Mouse (Mus musculus) erythroblast, embryonic 14.5 days (primary cell): ENCODE measurements around the gene Gk5. TPM values are rescaled to one million over a fixed set of nuclear protein-coding genes. Genes with fewer than 3 reads are reported as not detected.
A peak's percentile ranks its signal among the peaks of the same experiment; 100 is the strongest.

Source experiments
- H3K27me3 ChIP-seq: 2 replicates; pipeline ENCODE4 v1.6.1; 2012; ENCODE audit warnings: inconsistent platforms; ENCODE audit not compliant: control insufficient read depth
- H3K36me3 ChIP-seq: 2 replicates; pipeline ENCODE4 v1.6.1; 2012; ENCODE audit warnings: mild to moderate bottlenecking, inconsistent platforms; ENCODE audit not compliant: control insufficient read depth
- H3K4me1 ChIP-seq: 2 replicates; pipeline ENCODE4 v1.6.1; 2012; ENCODE audit warnings: inconsistent platforms; ENCODE audit not compliant: control insufficient read depth
- H3K4me3 ChIP-seq: replicated peaks from 2 replicates; pipeline ENCODE3; 2012; ENCODE audit warnings: moderate library complexity, mild to moderate bottlenecking, inconsistent platforms
- H3K9me3 ChIP-seq: 2 replicates; pipeline ENCODE4 v1.6.1; 2012; ENCODE audit warnings: low read length, inconsistent platforms, mixed read lengths; ENCODE audit not compliant: control insufficient read depth
- GATA1 ChIP-seq: IDR thresholded peaks from 2 replicates; pipeline ENCODE4 v1.6.1; 2012; ENCODE audit warnings: low read length, inconsistent platforms, mixed read lengths
- TAL1 ChIP-seq: IDR thresholded peaks from 3 replicates; pipeline ENCODE4 v1.6.1; 2012; ENCODE audit warnings: low read length, inconsistent platforms, mixed read lengths
- polyA plus RNA-seq: library from polyadenylated mRNA; stranded (reverse); fragments of >175 nt; gene quantifications from 2 replicates; pipeline ENCODE4 v1.2.3, GENCODE M21; 2012

The Gk5 gene
- polyA plus RNA-seq, 1 experiment = not detected

DNA sequence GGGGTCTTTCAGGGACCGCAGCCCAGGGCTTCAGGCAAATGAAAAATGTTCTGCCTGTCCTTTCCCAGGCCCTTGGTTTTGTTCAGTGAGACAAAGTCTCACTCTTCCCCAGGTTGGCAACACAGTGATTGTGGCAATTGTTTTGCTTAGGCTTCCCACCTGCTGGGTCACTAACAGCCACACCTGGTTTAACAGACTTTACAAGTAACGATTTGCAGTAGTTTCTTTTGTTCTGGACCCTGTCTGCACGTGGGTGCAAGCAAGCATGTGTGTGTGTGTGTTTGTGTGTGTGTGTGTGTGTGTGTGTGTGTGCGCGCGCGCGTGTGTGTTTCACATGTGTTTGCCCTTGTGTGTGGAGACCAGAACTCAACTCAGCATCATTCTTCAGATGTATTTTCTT is 16.3 kb upstream of the Gk5 start:
- Histone ChIP-seq H3K4me1 (no peaks in the 10 kb centered on the region), H3K4me3 (no peak overlapping the region), H3K27me3 (peaks cover 3% of the 10 kb centered on the region; the same call in 1 of the 2 replicates), H3K36me3 (no peaks in the 10 kb centered on the region), H3K9me3 (peaks cover 32% of the 10 kb centered on the region)
- no peak for TF ChIP-seq GATA1
- TF ChIP-seq TAL1 = no peak

GRCm38 (mm10) chr9:96112879-96113361 is 6.2 kb upstream of the Gk5 start:
- Histone ChIP-seq H3K4me3 (no peak overlapping the region), H3K4me1 (no peaks in the 10 kb centered on the region), H3K36me3 (no peaks in the 10 kb centered on the region), H3K27me3 (peaks cover 4% of the 10 kb centered on the region; the same call in 1 of the 2 replicates), H3K9me3 (peaks cover 3% of the 10 kb centered on the region; the same call in 1 of the 2 replicates)
- no peak for TF ChIP-seq GATA1
- TF ChIP-seq TAL1 = no peak

DNA sequence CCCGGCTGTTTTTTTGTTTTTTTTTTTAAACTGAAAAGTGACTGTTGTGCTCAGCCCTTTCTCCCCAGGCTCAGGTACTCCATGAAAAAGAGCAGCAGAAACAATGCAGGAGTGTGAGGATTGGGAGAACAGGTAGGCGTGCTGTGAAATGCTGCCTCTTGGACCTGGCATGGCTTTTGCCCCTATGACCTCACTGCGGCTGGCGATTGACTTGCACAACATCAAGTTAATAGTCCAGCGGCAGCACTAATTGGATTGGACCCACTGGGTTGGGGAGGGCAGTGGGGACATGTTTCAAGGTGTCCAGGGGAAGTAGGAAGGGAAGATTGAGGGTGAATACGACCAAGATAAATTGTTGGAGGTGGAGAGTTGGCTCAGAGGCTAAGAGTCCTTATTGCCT is 2.4 kb upstream of the Gk5 start:
- peaks cover 17% of the 10 kb centered on the region for H3K4me1 ChIP-seq
- no peaks in the 10 kb centered on the region for H3K36me3 ChIP-seq
- no peak overlapping the region for H3K4me3 ChIP-seq
- TF ChIP-seq GATA1 (no peak), TAL1 (no peak)
- H3K27me3 ChIP-seq = peaks cover 21% of the 10 kb centered on the region
- H3K9me3 ChIP-seq = peaks cover 8% of the 10 kb centered on the region; the same call in 1 of the 2 replicates

- Histone ChIP-seq H3K36me3 (no peaks in the 10 kb centered on the region), H3K9me3 (peaks cover 8% of the 10 kb centered on the region; the same call in 1 of the 2 replicates), H3K4me3 (peak overlapping the region; percentile 76), H3K27me3 (peaks cover 21% of the 10 kb centered on the region), H3K4me1 (peaks cover 17% of the 10 kb centered on the region)
- no peak for TF ChIP-seq TAL1
- no peak for TF ChIP-seq GATA1
Observed at GRCm38 (mm10) chr9:96118216-96118615, 946 bp upstream of the Gk5 start.

DNA sequence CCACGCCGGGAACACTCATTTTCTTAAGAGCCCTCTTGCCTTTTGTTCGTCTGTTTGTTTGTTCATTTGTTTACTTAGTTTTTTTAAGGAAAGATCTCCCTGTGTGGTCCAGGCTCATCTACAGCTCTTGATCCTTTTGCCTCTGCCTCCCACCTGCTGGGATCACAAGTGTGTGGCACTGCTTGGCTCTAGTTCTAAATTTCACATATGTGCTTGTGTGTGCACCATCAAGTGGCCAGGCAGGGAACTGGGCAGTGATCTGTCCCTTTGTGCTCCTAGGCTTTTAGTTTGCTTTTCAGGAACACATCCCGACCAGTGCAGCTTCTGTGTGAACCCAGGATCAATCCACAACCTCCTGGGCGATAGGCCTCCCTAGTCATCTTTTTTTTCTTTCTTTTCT is 8.8 kb downstream of the Gk5 start:
- H3K27me3 ChIP-seq = no peaks in the 10 kb centered on the region
- no peaks in the 10 kb centered on the region for H3K9me3 ChIP-seq
- H3K36me3 ChIP-seq = no peaks in the 10 kb centered on the region
- TF ChIP-seq GATA1 (no peak), TAL1 (no peak)
- no peaks in the 10 kb centered on the region for H3K4me1 ChIP-seq
- no peak overlapping the region for H3K4me3 ChIP-seq

- Histone ChIP-seq H3K4me3 (no peak overlapping the region), H3K4me1 (no peaks in the 10 kb centered on the region), H3K36me3 (no peaks in the 10 kb centered on the region), H3K27me3 (no peaks in the 10 kb centered on the region), H3K9me3 (no peaks in the 10 kb centered on the region)
- TF ChIP-seq TAL1 (no peak), GATA1 (no peak)
Observed at GRCm38 (mm10) chr9:96132956-96133603, 13.9 kb downstream of the Gk5 start.

- TF ChIP-seq TAL1 (no peak), GATA1 (no peak)
- Histone ChIP-seq H3K4me3 (no peak overlapping the region), H3K27me3 (no peaks in the 10 kb centered on the region)
Observed at GRCm38 (mm10) chr9:96134470-96134869, 15.3 kb downstream of the Gk5 start.

DNA sequence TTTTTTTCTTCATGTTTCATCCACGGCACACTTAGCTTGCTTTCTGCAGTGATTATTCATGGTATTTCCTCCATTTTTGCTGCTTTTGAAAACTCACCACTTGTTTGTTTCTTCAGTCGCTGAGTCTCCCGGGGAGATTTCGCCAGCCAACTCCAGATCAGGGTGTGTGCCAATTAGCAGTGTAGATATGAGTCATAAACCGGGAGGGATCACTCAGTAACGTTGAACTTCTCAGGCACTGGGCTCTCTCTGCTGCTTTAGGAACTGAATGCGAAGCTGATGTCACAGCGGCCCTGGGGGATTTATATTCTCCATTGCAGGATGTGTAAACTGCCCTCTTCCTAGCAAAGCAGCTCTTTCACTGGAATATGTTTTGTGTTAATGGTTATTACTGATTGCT is 15.8 kb downstream of the Gk5 start:
- TF ChIP-seq GATA1 (no peak), TAL1 (no peak)
- no peaks in the 10 kb centered on the region for H3K4me1 ChIP-seq

More at GRCm38 (mm10) chr9:96134470-96134869, 15.3 kb downstream of the Gk5 start:
- H3K36me3 ChIP-seq = no peaks in the 10 kb centered on the region
- no peaks in the 10 kb centered on the region for H3K4me1 ChIP-seq
- no peaks in the 10 kb centered on the region for H3K9me3 ChIP-seq

GRCm38 (mm10) chr9:96135461-96135860 is 16.3 kb downstream of the Gk5 start:
- no peak overlapping the region for H3K4me3 ChIP-seq
- no peaks in the 10 kb centered on the region for H3K9me3 ChIP-seq
- no peaks in the 10 kb centered on the region for H3K4me1 ChIP-seq
- TF ChIP-seq TAL1 (no peak), GATA1 (no peak)
- no peaks in the 10 kb centered on the region for H3K36me3 ChIP-seq
- H3K27me3 ChIP-seq = no peaks in the 10 kb centered on the region

More for the DNA sequence above, 15.8 kb downstream of the Gk5 start:
- Histone ChIP-seq H3K36me3 (no peaks in the 10 kb centered on the region), H3K9me3 (no peaks in the 10 kb centered on the region), H3K4me3 (no peak overlapping the region), H3K27me3 (no peaks in the 10 kb centered on the region)
